Mouse (Mus musculus): ENCODE results near the gene Tmem263. TPM values are rescaled to one million over a fixed set of nuclear protein-coding genes. Genes with fewer than 3 reads are reported as not detected.

Tmem263 gene
- polyA plus RNA-seq, 1 experiment from 2014 or later, result 45.3 TPM

- no peak for DNase-seq (ENCODE audit: low spot score)
- Histone ChIP-seq H3K36me3 (peaks cover 47% of the 10 kb centered on the region), H3K4me3 (no peak overlapping the region), H3K4me1 (replicated peaks) (no peaks in the 10 kb centered on the region), H3K27ac (no peak overlapping the region), H3K27me3 (ENCODE audit: insufficient read depth, poor library complexity, severe bottlenecking) (no peaks in the 10 kb centered on the region), H3K9me3 (no peaks in the 10 kb centered on the region)
- 90% methylated on average over 5 of the region's 5 CpGs for WGBS
Observed at GRCm38 (mm10) chr10:85149226-85149625, 46.8 kb downstream of the Tmem263 start.

GRCm38 (mm10) chr10:85154195-85154594 is 51.8 kb downstream of the Tmem263 start:
- H3K27ac ChIP-seq, result no peak overlapping the region
- peak; percentile 38 for DNase-seq (ENCODE audit: low spot score)
- H3K36me3 ChIP-seq, result peaks cover 9% of the 10 kb centered on the region; the same call in 1 of the 2 replicates
- H3K4me3 ChIP-seq, result no peak overlapping the region
- no peaks in the 10 kb centered on the region for H3K27me3 ChIP-seq (ENCODE audit: insufficient read depth, poor library complexity, severe bottlenecking)
- WGBS, result 10% methylated on average over 2 of the region's 2 CpGs
- H3K4me1 ChIP-seq (replicated peaks), result no peaks in the 10 kb centered on the region
- no peaks in the 10 kb centered on the region for H3K9me3 ChIP-seq

- Histone ChIP-seq H3K4me1 (replicated peaks) (0 out of 2 replicates have a peak, but pooled peaks cover 8% of the 10 kb centered on the region), H3K27ac (no peak overlapping the region), H3K27me3 (ENCODE audit: insufficient read depth, poor library complexity, severe bottlenecking) (no peaks in the 10 kb centered on the region), H3K4me3 (no peak overlapping the region), H3K36me3 (no peaks in the 10 kb centered on the region), H3K9me3 (no peaks in the 10 kb centered on the region)
- WGBS, result 90% methylated on average over 7 of the region's 7 CpGs
- no peak for DNase-seq (ENCODE audit: low spot score)
Observed at GRCm38 (mm10) chr10:85157451-85157850, 55.0 kb downstream of the Tmem263 start.

- no peak overlapping the region for H3K27ac ChIP-seq
- H3K36me3 ChIP-seq, result no peaks in the 10 kb centered on the region
- H3K27me3 ChIP-seq (ENCODE audit: insufficient read depth, poor library complexity, severe bottlenecking), result no peaks in the 10 kb centered on the region
- DNase-seq (ENCODE audit: low spot score), result no peak
- 93% methylated on average over 1 of the region's 1 CpGs for WGBS
- no peak overlapping the region for H3K4me3 ChIP-seq
- 0 out of 2 replicates have a peak, but pooled peaks cover 8% of the 10 kb centered on the region for H3K4me1 ChIP-seq (replicated peaks)
- H3K9me3 ChIP-seq, result no peaks in the 10 kb centered on the region
Observed at GRCm38 (mm10) chr10:85159989-85160619, 57.7 kb downstream of the Tmem263 start.

GRCm38 (mm10) chr10:85161745-85162351 is 59.4 kb downstream of the Tmem263 start:
- 0 out of 2 replicates have a peak, but pooled peaks cover 8% of the 10 kb centered on the region for H3K4me1 ChIP-seq (replicated peaks)
- H3K36me3 ChIP-seq, result no peaks in the 10 kb centered on the region
- 84% methylated on average over 5 of the region's 5 CpGs for WGBS
- no peaks in the 10 kb centered on the region for H3K27me3 ChIP-seq (ENCODE audit: insufficient read depth, poor library complexity, severe bottlenecking)
- DNase-seq (ENCODE audit: low spot score), result no peak
- H3K4me3 ChIP-seq, result no peak overlapping the region
- no peaks in the 10 kb centered on the region for H3K9me3 ChIP-seq
- no peak overlapping the region for H3K27ac ChIP-seq

GRCm38 (mm10) chr10:85164791-85165190 is 62.4 kb downstream of the Tmem263 start:
- 0 out of 2 replicates have a peak, but pooled peaks cover 8% of the 10 kb centered on the region for H3K4me1 ChIP-seq (replicated peaks)
- no peaks in the 10 kb centered on the region for H3K27me3 ChIP-seq (ENCODE audit: insufficient read depth, poor library complexity, severe bottlenecking)
- DNase-seq (ENCODE audit: low spot score), result no peak
- no peaks in the 10 kb centered on the region for H3K36me3 ChIP-seq
- H3K9me3 ChIP-seq, result no peaks in the 10 kb centered on the region
- no peak overlapping the region for H3K4me3 ChIP-seq
- WGBS, result 93% methylated on average over 13 of the region's 13 CpGs
- no peak overlapping the region for H3K27ac ChIP-seq

GRCm38 (mm10) chr10:85165306-85165705 is 62.9 kb downstream of the Tmem263 start:
- no peak overlapping the region for H3K27ac ChIP-seq
- WGBS, result 85% methylated on average over 5 of the region's 5 CpGs
- H3K9me3 ChIP-seq, result no peaks in the 10 kb centered on the region
- H3K4me3 ChIP-seq, result no peak overlapping the region
- no peaks in the 10 kb centered on the region for H3K27me3 ChIP-seq (ENCODE audit: insufficient read depth, poor library complexity, severe bottlenecking)
- H3K4me1 ChIP-seq (replicated peaks), result 0 out of 2 replicates have a peak, but pooled peaks cover 8% of the 10 kb centered on the region
- no peak for DNase-seq (ENCODE audit: low spot score)
- H3K36me3 ChIP-seq, result no peaks in the 10 kb centered on the region

Other genes starting within 250 kb of the Tmem263 start
- gene Ric8b, start 185.0 kb upstream of the Tmem263 start, polyA plus RNA-seq (2016; fragmentation: Nextera tagmentation; extraction: Ambion mirVana), result 27.4 and 29.5 TPM in 2 replicates
- gene Fhl4, start 132 bp upstream of the Tmem263 start, polyA plus RNA-seq (2016; fragmentation: Nextera tagmentation; extraction: Ambion mirVana), result 1.2 and 1.3 TPM in 2 replicates
- gene Mterf2, start 25.4 kb downstream of the Tmem263 start, polyA plus RNA-seq (2016; fragmentation: Nextera tagmentation; extraction: Ambion mirVana), result 26.7 and 28.1 TPM in 2 replicates
- gene Cry1, start 82.4 kb downstream of the Tmem263 start, polyA plus RNA-seq (2016; fragmentation: Nextera tagmentation; extraction: Ambion mirVana), result 28.2 and 35.7 TPM in 2 replicates

Measured in hindbrain, embryonic 10.5 days (tissue).